Mouse (Mus musculus) large intestine, adult 2 months (tissue): ENCODE results near the gene Cd79b. TPM values are rescaled to one million over a fixed set of nuclear protein-coding genes. Genes with fewer than 3 reads are reported as not detected.
"Not testable (repeated sequence)": the region's sequence is repeated elsewhere in the genome, so short reads cannot be mapped to it uniquely, and the experiment has no call there.

Experiments
- DNase-seq: peaks from one replicate; pipeline ENCODE4 v3.0.0-alpha.2; 2012; ENCODE audit warnings: low read depth, low spot score
- WGBS: fragments of 180-500 bp; shearing (Covaris S2); methylation state at CpG from one replicate; pipeline ENCODE4 v1.1.7; 2018; 5-methylcytosine and 5-hydroxymethylcytosine counted together
- polyA plus RNA-seq: library from polyadenylated mRNA; depleted of rRNA; stranded (reverse); fragments of >200 nt; gene quantifications from 2 replicates; pipeline ENCODE4 v1.2.3, GENCODE M21; 2012; rRNA removed

Gene Cd79b
- 39.6 and 60.0 TPM in 2 replicates for polyA plus RNA-seq

- no peak for DNase-seq
- WGBS = 77% methylated on average over 9 of the region's 9 CpGs
Observed at GRCm38 (mm10) chr11:106314333-106314812, at the start of gene Cd79b. Gene Cd79b, minus strand, starts transcription at chr11:106314762.

GRCm38 (mm10) chr11:106359350-106359749 is 44.8 kb upstream of the Cd79b start:
- DNase-seq = no peak
- WGBS = 33% methylated on average over 5 of the region's 5 CpGs

GRCm38 (mm10) chr11:106355382-106356128 is 41.0 kb upstream of the Cd79b start:
- DNase-seq = no peak
- 45% methylated on average over 19 of the region's 19 CpGs for WGBS

GRCm38 (mm10) chr11:106354181-106354580 is 39.6 kb upstream of the Cd79b start:
- WGBS = 15% methylated on average over 1 of the region's 1 CpGs

GRCm38 (mm10) chr11:106353188-106353587 is 38.6 kb upstream of the Cd79b start, which contains the start of gene Scn4a:
Gene Scn4a, minus strand, starts transcription at chr11:106353288.
- 72% methylated on average over 12 of the region's 12 CpGs for WGBS
- no peak for DNase-seq

More at GRCm38 (mm10) chr11:106354181-106354580, 39.6 kb upstream of the Cd79b start:
- no peak for DNase-seq

- DNase-seq = no peak
Observed at GRCm38 (mm10) chr11:106351941-106352340, 37.4 kb upstream of the Cd79b start.

GRCm38 (mm10) chr11:106351253-106351652 is 36.7 kb upstream of the Cd79b start:
- DNase-seq = no peak
- WGBS = 62% methylated on average over 3 of the region's 3 CpGs

More at GRCm38 (mm10) chr11:106351941-106352340, 37.4 kb upstream of the Cd79b start:
- WGBS = 82% methylated on average over 4 of the region's 4 CpGs

GRCm38 (mm10) chr11:106350853-106351252 is 36.3 kb upstream of the Cd79b start:
- no peak for DNase-seq
- WGBS = 45% methylated on average over 5 of the region's 5 CpGs

- DNase-seq = no peak
- WGBS = 68% methylated on average over 6 of the region's 6 CpGs
Observed at GRCm38 (mm10) chr11:106349772-106350171, 35.2 kb upstream of the Cd79b start.

GRCm38 (mm10) chr11:106344910-106345309 is 30.3 kb upstream of the Cd79b start:
- WGBS = 21% methylated on average over 6 of the region's 6 CpGs
- no peak for DNase-seq

GRCm38 (mm10) chr11:106340990-106341520 is 26.5 kb upstream of the Cd79b start:
- no peak for DNase-seq
- 73% methylated on average over 9 of the region's 9 CpGs for WGBS

GRCm38 (mm10) chr11:106339323-106339722 is 24.8 kb upstream of the Cd79b start:
- not testable (repeated sequence) for DNase-seq
- WGBS = 77% methylated on average over 4 of the region's 4 CpGs

GRCm38 (mm10) chr11:106338870-106339269 is 24.3 kb upstream of the Cd79b start:
- 75% methylated on average over 7 of the region's 7 CpGs for WGBS
- no peak for DNase-seq

- WGBS = 63% methylated on average over 5 of the region's 5 CpGs
Observed at GRCm38 (mm10) chr11:106338029-106338428, 23.5 kb upstream of the Cd79b start.

GRCm38 (mm10) chr11:106334066-106334465 is 19.5 kb upstream of the Cd79b start:
- 12% methylated on average over 2 of the region's 2 CpGs for WGBS
- DNase-seq = no peak

More at GRCm38 (mm10) chr11:106338029-106338428, 23.5 kb upstream of the Cd79b start:
- no peak for DNase-seq

- no peak for DNase-seq
- 27% methylated on average over 4 of the region's 4 CpGs for WGBS
Observed at GRCm38 (mm10) chr11:106332458-106332857, 17.9 kb upstream of the Cd79b start.

GRCm38 (mm10) chr11:106329682-106330081 is 15.1 kb upstream of the Cd79b start:
- 39% methylated on average over 7 of the region's 7 CpGs for WGBS
- no peak for DNase-seq

- no peak for DNase-seq
- 16% methylated on average over 6 of the region's 6 CpGs for WGBS
Observed at GRCm38 (mm10) chr11:106329128-106329527, 14.6 kb upstream of the Cd79b start.

GRCm38 (mm10) chr11:106328521-106328920 is 14.0 kb upstream of the Cd79b start:
- WGBS = 59% methylated on average over 5 of the region's 5 CpGs
- DNase-seq = no peak

- no peak for DNase-seq
- 80% methylated on average over 8 of the region's 8 CpGs for WGBS
Observed at GRCm38 (mm10) chr11:106326475-106326874, 11.9 kb upstream of the Cd79b start.
